Mouse (Mus musculus): ENCODE data around the gene Gnpat.

GRCm38 (mm10) chr8:124930086-124930485, 67.3 kb downstream of the Gnpat start:
- no peak for TF ChIP-seq CTCF (conservative IDR thresholded peaks at IDR 0.05; ENCODE audit: low read length)
- no peak for TF ChIP-seq NANOG (IDR thresholded peaks at IDR 0.05; ENCODE audit: borderline replicate concordance, low read length)
